Mouse (Mus musculus): ENCODE measurements around the gene Mcm5. TPM values are rescaled to one million over a fixed set of nuclear protein-coding genes. Genes with fewer than 3 reads are reported as not detected.

Mcm5 gene
- polyA plus RNA-seq, 1 experiment from 2014 or later = 141 TPM

GRCm38 (mm10) chr8:75118505-75118904 lies 9.1 kb downstream of the Mcm5 start:
- no peak overlapping the region for H3K4me3 ChIP-seq (ENCODE audit: low read depth, low read length)
- no peak overlapping the region for H3K27ac ChIP-seq (ENCODE audit: low read length)
- peaks cover 89% of the 10 kb centered on the region for H3K36me3 ChIP-seq (ENCODE audit: control insufficient read depth, insufficient read depth, low read length)
- no peaks in the 10 kb centered on the region for H3K4me1 ChIP-seq (ENCODE audit: control insufficient read depth, insufficient read depth, low read length)
- 96% methylated on average over 1 of the region's 1 CpGs for WGBS
- H3K9ac ChIP-seq (replicated peaks; ENCODE audit: low read depth, low read length) = no peak overlapping the region
- no peaks in the 10 kb centered on the region for H3K27me3 ChIP-seq (ENCODE audit: control insufficient read depth, insufficient read depth, low read length)
- no peak for ATAC-seq (ENCODE audit: insufficient number of reproducible peaks, insufficient read depth, low FRiP score, low read depth)
- H3K9me3 ChIP-seq (ENCODE audit: control insufficient read depth, low read depth, low read length) = no peaks in the 10 kb centered on the region
- H3K4me2 ChIP-seq (replicated peaks; ENCODE audit: low read depth, low read length) = no peak overlapping the region

- peaks cover 89% of the 10 kb centered on the region for H3K36me3 ChIP-seq (ENCODE audit: control insufficient read depth, insufficient read depth, low read length)
- H3K4me1 ChIP-seq (ENCODE audit: control insufficient read depth, insufficient read depth, low read length) = no peaks in the 10 kb centered on the region
- no peak overlapping the region for H3K4me2 ChIP-seq (replicated peaks; ENCODE audit: low read depth, low read length)
- no peaks in the 10 kb centered on the region for H3K27me3 ChIP-seq (ENCODE audit: control insufficient read depth, insufficient read depth, low read length)
- H3K4me3 ChIP-seq (ENCODE audit: low read depth, low read length) = no peak overlapping the region
- H3K9me3 ChIP-seq (ENCODE audit: control insufficient read depth, low read depth, low read length) = no peaks in the 10 kb centered on the region
- WGBS = 98% methylated on average over 2 of the region's 2 CpGs
- ATAC-seq (ENCODE audit: insufficient number of reproducible peaks, insufficient read depth, low FRiP score, low read depth) = no peak
- H3K9ac ChIP-seq (replicated peaks; ENCODE audit: low read depth, low read length) = no peak overlapping the region
- H3K27ac ChIP-seq (ENCODE audit: low read length) = no peak overlapping the region
Measured at GRCm38 (mm10) chr8:75119287-75119686, 9.9 kb downstream of the Mcm5 start.

GRCm38 (mm10) chr8:75119747-75120146 lies 10.4 kb downstream of the Mcm5 start:
- 94% methylated on average over 2 of the region's 2 CpGs for WGBS

GRCm38 (mm10) chr8:75127406-75127805 lies 18.0 kb downstream of the Mcm5 start:
- Histone ChIP-seq H3K4me3 (ENCODE audit: low read depth, low read length) (no peak overlapping the region), H3K4me1 (ENCODE audit: control insufficient read depth, insufficient read depth, low read length) (no peaks in the 10 kb centered on the region), H3K9ac (replicated peaks; ENCODE audit: low read depth, low read length) (no peak overlapping the region), H3K4me2 (replicated peaks; ENCODE audit: low read depth, low read length) (no peak overlapping the region), H3K27me3 (ENCODE audit: control insufficient read depth, insufficient read depth, low read length) (no peaks in the 10 kb centered on the region), H3K27ac (ENCODE audit: low read length) (no peak overlapping the region), H3K36me3 (ENCODE audit: control insufficient read depth, insufficient read depth, low read length) (peaks cover 58% of the 10 kb centered on the region), H3K9me3 (ENCODE audit: control insufficient read depth, low read depth, low read length) (no peaks in the 10 kb centered on the region)
- no peak for ATAC-seq (ENCODE audit: insufficient number of reproducible peaks, insufficient read depth, low FRiP score, low read depth)
- 85% methylated on average over 1 of the region's 1 CpGs for WGBS

More at GRCm38 (mm10) chr8:75119747-75120146, 10.4 kb downstream of the Mcm5 start:
- H3K4me1 ChIP-seq (ENCODE audit: control insufficient read depth, insufficient read depth, low read length) = no peaks in the 10 kb centered on the region
- H3K27ac ChIP-seq (ENCODE audit: low read length) = no peak overlapping the region
- no peak overlapping the region for H3K4me2 ChIP-seq (replicated peaks; ENCODE audit: low read depth, low read length)
- no peaks in the 10 kb centered on the region for H3K9me3 ChIP-seq (ENCODE audit: control insufficient read depth, low read depth, low read length)
- H3K27me3 ChIP-seq (ENCODE audit: control insufficient read depth, insufficient read depth, low read length) = no peaks in the 10 kb centered on the region
- H3K4me3 ChIP-seq (ENCODE audit: low read depth, low read length) = no peak overlapping the region
- peaks cover 92% of the 10 kb centered on the region for H3K36me3 ChIP-seq (ENCODE audit: control insufficient read depth, insufficient read depth, low read length)
- no peak for ATAC-seq (ENCODE audit: insufficient number of reproducible peaks, insufficient read depth, low FRiP score, low read depth)
- H3K9ac ChIP-seq (replicated peaks; ENCODE audit: low read depth, low read length) = no peak overlapping the region

GRCm38 (mm10) chr8:75132485-75132884 lies 23.1 kb downstream of the Mcm5 start:
- WGBS = 13% methylated on average over 3 of the region's 3 CpGs
- no peak overlapping the region for H3K9ac ChIP-seq (replicated peaks; ENCODE audit: low read depth, low read length)
- H3K4me1 ChIP-seq (ENCODE audit: control insufficient read depth, insufficient read depth, low read length) = no peaks in the 10 kb centered on the region
- H3K27me3 ChIP-seq (ENCODE audit: control insufficient read depth, insufficient read depth, low read length) = no peaks in the 10 kb centered on the region
- H3K4me2 ChIP-seq (replicated peaks; ENCODE audit: low read depth, low read length) = no peak overlapping the region
- H3K9me3 ChIP-seq (ENCODE audit: control insufficient read depth, low read depth, low read length) = no peaks in the 10 kb centered on the region
- H3K4me3 ChIP-seq (ENCODE audit: low read depth, low read length) = no peak overlapping the region
- H3K27ac ChIP-seq (ENCODE audit: low read length) = no peak overlapping the region
- peaks cover 16% of the 10 kb centered on the region for H3K36me3 ChIP-seq (ENCODE audit: control insufficient read depth, insufficient read depth, low read length)
- no peak for ATAC-seq (ENCODE audit: insufficient number of reproducible peaks, insufficient read depth, low FRiP score, low read depth)

GRCm38 (mm10) chr8:75133399-75133798 lies 24.0 kb downstream of the Mcm5 start:
- whole genome bisulfite sequencing = 82% methylated on average over 2 of the region's 2 CpGs
- no peak for ATAC-seq (ENCODE audit: insufficient number of reproducible peaks, insufficient read depth, low FRiP score, low read depth)
- Histone ChIP-seq H3K9me3 (ENCODE audit: control insufficient read depth, low read depth, low read length) (no peaks in the 10 kb centered on the region), H3K4me3 (ENCODE audit: low read depth, low read length) (no peak overlapping the region), H3K27ac (ENCODE audit: low read length) (no peak overlapping the region), H3K9ac (replicated peaks; ENCODE audit: low read depth, low read length) (no peak overlapping the region), H3K27me3 (ENCODE audit: control insufficient read depth, insufficient read depth, low read length) (no peaks in the 10 kb centered on the region), H3K36me3 (ENCODE audit: control insufficient read depth, insufficient read depth, low read length) (peaks cover 10% of the 10 kb centered on the region), H3K4me1 (ENCODE audit: control insufficient read depth, insufficient read depth, low read length) (no peaks in the 10 kb centered on the region), H3K4me2 (replicated peaks; ENCODE audit: low read depth, low read length) (no peak overlapping the region)

- Histone ChIP-seq H3K27me3 (ENCODE audit: control insufficient read depth, insufficient read depth, low read length) (no peaks in the 10 kb centered on the region), H3K4me2 (replicated peaks; ENCODE audit: low read depth, low read length) (no peak overlapping the region), H3K9ac (replicated peaks; ENCODE audit: low read depth, low read length) (no peak overlapping the region), H3K4me3 (ENCODE audit: low read depth, low read length) (no peak overlapping the region), H3K4me1 (ENCODE audit: control insufficient read depth, insufficient read depth, low read length) (no peaks in the 10 kb centered on the region), H3K27ac (ENCODE audit: low read length) (no peak overlapping the region; the same call in 1 of the 2 replicates), H3K9me3 (ENCODE audit: control insufficient read depth, low read depth, low read length) (no peaks in the 10 kb centered on the region), H3K36me3 (ENCODE audit: control insufficient read depth, insufficient read depth, low read length) (no peaks in the 10 kb centered on the region)
- ATAC-seq (ENCODE audit: insufficient number of reproducible peaks, insufficient read depth, low FRiP score, low read depth) = peak; percentile 65; the same call in 1 of the 2 replicates
- WGBS = 31% methylated on average over 2 of the region's 2 CpGs
Measured at GRCm38 (mm10) chr8:75134603-75135391, 25.4 kb downstream of the Mcm5 start.

- 36% methylated on average over 1 of the region's 1 CpGs for WGBS
- Histone ChIP-seq H3K4me2 (replicated peaks; ENCODE audit: low read depth, low read length) (no peak overlapping the region), H3K27me3 (ENCODE audit: control insufficient read depth, insufficient read depth, low read length) (no peaks in the 10 kb centered on the region), H3K4me1 (ENCODE audit: control insufficient read depth, insufficient read depth, low read length) (no peaks in the 10 kb centered on the region), H3K9ac (replicated peaks; ENCODE audit: low read depth, low read length) (no peak overlapping the region), H3K4me3 (ENCODE audit: low read depth, low read length) (no peak overlapping the region), H3K36me3 (ENCODE audit: control insufficient read depth, insufficient read depth, low read length) (no peaks in the 10 kb centered on the region), H3K27ac (ENCODE audit: low read length) (no peak overlapping the region), H3K9me3 (ENCODE audit: control insufficient read depth, low read depth, low read length) (no peaks in the 10 kb centered on the region)
- no peak for ATAC-seq (ENCODE audit: insufficient number of reproducible peaks, insufficient read depth, low FRiP score, low read depth)
Measured at GRCm38 (mm10) chr8:75135756-75136155, 26.4 kb downstream of the Mcm5 start.

GRCm38 (mm10) chr8:75136256-75136655 lies 26.9 kb downstream of the Mcm5 start:
- no peaks in the 10 kb centered on the region for H3K36me3 ChIP-seq (ENCODE audit: control insufficient read depth, insufficient read depth, low read length)
- H3K4me3 ChIP-seq (ENCODE audit: low read depth, low read length) = no peak overlapping the region
- H3K27ac ChIP-seq (ENCODE audit: low read length) = no peak overlapping the region
- no peaks in the 10 kb centered on the region for H3K4me1 ChIP-seq (ENCODE audit: control insufficient read depth, insufficient read depth, low read length)
- whole genome bisulfite sequencing = 65% methylated on average over 2 of the region's 2 CpGs
- no peak for ATAC-seq (ENCODE audit: insufficient number of reproducible peaks, insufficient read depth, low FRiP score, low read depth)
- no peaks in the 10 kb centered on the region for H3K9me3 ChIP-seq (ENCODE audit: control insufficient read depth, low read depth, low read length)
- no peak overlapping the region for H3K4me2 ChIP-seq (replicated peaks; ENCODE audit: low read depth, low read length)
- no peak overlapping the region for H3K9ac ChIP-seq (replicated peaks; ENCODE audit: low read depth, low read length)
- H3K27me3 ChIP-seq (ENCODE audit: control insufficient read depth, insufficient read depth, low read length) = no peaks in the 10 kb centered on the region

Data from stomach, embryonic 14.5 days (tissue).